Mouse (Mus musculus): ENCODE results near the gene Ubqln4. TPM values are rescaled to one million over a fixed set of nuclear protein-coding genes. Genes with fewer than 3 reads are reported as not detected.
"Not testable (repeated sequence)": the region's sequence is repeated elsewhere in the genome, so short reads cannot be mapped to it uniquely, and the experiment has no call there.

Ubqln4 gene
- total RNA-seq, 1 experiment from 2014 or later, result 26.3 TPM

DNA sequence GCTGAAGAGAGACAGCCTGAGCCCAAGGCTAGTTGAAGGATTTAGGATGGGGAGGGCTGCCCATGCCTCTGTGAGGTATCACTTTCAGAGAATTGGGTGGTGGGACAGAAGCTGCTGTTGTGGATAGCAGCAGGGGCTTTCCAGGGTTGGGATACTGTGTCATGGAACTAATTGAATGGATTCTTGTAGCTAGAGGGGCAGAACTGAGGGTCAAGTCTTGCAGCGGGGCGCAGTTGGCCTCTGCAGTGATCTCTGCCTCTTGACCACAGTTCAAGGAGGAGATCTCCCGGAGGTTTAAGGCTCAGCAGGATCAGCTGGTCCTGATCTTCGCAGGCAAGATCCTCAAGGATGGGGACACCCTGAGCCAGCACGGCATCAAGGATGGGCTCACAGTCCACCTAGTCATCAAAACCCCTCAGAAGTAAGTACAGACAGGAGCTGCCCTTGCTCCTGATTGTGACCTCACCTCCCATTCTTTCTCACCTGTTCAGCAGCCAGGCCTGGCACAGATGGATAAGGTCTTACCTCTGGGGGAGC, 1.6 kb downstream of the Ubqln4 start:
- no peak for ATAC-seq (ENCODE audit: extremely low read depth, insufficient number of reproducible peaks, low FRiP score, poor library complexity, severe bottlenecking)

GRCm38 (mm10) chr3:88555731-88556130, 2.2 kb downstream of the Ubqln4 start:
- no peak for ATAC-seq (ENCODE audit: extremely low read depth, insufficient number of reproducible peaks, low FRiP score, poor library complexity, severe bottlenecking)

DNA sequence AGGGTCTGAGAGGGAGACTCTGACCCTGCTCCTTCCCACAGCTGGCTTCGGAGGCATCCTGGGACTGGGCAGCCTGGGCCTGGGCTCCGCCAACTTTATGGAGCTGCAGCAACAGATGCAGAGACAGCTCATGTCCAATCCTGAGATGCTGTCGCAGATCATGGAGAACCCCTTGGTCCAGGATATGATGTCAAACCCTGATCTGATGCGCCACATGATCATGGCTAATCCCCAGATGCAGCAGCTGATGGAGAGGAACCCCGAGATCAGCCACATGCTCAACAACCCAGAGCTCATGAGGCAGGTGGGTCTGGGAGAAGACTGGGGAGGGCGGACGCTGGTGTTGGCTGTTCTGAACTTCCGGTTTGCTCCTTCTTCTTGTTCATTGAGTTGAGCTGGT, 3.1 kb downstream of the Ubqln4 start:
- no peak for ATAC-seq (ENCODE audit: extremely low read depth, insufficient number of reproducible peaks, low FRiP score, poor library complexity, severe bottlenecking)

DNA sequence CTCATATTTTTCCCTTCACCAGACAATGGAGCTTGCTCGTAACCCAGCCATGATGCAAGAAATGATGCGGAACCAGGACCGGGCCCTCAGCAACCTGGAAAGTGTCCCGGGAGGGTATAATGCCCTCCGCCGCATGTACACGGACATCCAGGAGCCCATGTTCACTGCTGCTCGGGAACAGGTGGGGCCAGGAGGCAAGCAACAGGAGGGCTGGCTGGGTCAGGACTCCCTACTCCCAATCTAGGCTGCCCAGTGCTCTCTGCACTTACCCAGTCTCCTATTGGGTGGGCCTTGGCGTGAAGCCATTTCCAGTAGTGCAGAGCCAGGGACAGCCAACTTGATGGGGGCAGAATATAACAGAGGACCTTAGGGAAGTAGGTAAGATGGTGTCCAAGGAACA, 6.0 kb downstream of the Ubqln4 start:
- no peak for ATAC-seq (ENCODE audit: extremely low read depth, insufficient number of reproducible peaks, low FRiP score, poor library complexity, severe bottlenecking)

DNA sequence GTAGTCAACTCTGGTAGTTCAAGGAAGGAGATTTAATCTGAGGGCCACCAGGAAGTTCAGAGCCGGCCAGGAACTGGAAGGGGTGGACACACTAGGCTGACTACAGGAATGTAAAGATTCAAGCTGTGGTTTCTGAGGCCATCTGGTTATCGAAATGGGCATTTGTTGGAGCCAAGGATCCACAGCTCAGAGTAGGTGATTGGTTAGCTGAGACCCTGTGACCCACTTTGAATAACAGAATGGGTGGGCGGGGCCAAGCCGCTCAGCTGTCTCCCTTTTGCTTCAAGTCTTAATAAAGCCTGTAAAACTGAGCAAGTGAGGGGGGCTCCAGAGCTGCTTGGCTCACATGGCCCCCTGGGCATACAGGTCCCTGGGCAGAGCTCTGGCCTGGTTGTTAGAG, 8.4 kb downstream of the Ubqln4 start:
- no peak for ATAC-seq (ENCODE audit: extremely low read depth, insufficient number of reproducible peaks, low FRiP score, poor library complexity, severe bottlenecking)

DNA sequence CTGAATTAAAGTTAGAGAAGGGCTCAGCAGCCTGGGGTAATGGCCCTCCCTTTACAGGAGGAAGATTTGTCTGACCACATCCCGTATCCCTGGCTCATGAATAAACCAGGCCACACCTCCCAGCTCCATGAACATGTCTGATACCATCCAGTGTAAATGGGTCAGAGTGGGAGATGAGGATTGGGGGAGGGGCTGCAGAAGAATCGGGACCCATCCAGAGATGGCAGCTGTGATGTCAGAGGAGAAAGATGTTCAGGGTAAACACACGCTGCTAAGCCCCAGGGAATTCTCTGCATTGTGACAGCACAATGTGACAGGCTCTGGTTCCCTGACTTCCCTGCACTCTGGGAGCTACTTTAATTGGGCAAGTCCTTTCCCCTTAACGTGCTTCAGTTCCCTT, 9.9 kb downstream of the Ubqln4 start:
- ATAC-seq (ENCODE audit: extremely low read depth, insufficient number of reproducible peaks, low FRiP score, poor library complexity, severe bottlenecking), result no peak

GRCm38 (mm10) chr3:88563966-88564365, 10.4 kb downstream of the Ubqln4 start:
- no peak for ATAC-seq (ENCODE audit: extremely low read depth, insufficient number of reproducible peaks, low FRiP score, poor library complexity, severe bottlenecking)

DNA sequence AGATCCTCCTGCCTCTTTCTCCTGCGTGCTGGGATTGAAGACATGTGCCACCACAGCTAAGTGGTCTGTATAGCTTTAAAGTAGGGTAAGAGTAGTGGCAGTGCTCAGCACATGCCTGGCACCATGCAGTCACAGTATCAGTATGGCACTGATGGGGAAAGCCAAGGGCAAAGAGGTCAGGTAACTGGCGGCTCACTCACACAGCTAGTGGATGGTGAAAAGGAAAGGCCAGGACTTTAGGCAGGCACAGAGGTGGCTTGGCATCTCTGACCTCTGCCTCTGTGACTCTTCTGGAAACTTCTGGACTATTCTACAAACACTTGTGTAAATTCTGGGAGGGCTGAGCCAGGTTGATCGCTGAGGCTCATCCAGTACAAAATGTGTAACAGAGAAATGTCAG, 12.6 kb downstream of the Ubqln4 start:
- ATAC-seq (ENCODE audit: extremely low read depth, insufficient number of reproducible peaks, low FRiP score, poor library complexity, severe bottlenecking), result no peak

DNA sequence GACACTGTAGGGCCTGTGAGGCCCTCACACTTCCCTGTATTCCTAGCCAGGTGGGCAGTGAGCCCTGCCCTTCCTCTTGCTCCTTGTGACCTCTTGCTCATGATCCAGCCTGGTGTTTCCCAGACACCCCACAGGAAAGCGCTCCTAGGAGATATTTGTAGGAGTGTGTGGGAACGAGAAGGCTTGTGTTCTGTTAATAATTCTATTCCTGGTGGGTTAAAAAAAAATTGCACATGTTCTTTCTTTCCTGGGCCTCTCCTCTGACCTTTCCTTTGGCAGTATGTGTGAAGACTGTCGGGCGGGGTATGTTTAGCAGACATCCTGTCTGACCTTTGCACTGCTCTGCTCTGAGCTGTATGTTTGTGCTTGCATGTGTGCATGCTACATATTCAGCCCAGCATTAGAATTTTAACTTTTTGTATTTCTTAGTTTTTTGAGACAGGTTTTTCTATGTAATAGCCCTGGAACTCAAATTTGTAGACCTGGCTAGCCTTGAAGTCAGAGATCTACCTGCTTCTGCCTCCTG, 13.0 kb downstream of the Ubqln4 start:
- ATAC-seq (ENCODE audit: extremely low read depth, insufficient number of reproducible peaks, low FRiP score, poor library complexity, severe bottlenecking), result no peak

DNA sequence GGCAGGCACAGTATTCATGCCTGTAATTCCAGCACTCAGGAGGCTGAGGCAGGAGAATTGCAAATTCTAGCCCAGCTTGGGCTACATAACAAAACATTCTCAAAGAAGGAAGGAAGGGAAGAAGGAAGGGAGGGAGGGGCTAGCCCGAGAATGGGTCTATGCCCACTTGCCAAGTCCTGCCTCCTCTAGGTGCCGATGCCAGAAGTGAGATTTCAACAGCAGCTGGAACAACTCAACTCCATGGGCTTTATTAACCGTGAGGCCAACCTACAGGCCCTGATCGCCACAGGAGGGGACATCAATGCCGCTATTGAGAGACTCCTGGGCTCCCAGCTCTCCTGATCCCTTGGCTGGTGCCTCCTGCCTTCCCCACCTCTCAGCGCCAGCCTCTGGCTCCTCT, 14.3 kb downstream of the Ubqln4 start:
- no peak for ATAC-seq (ENCODE audit: extremely low read depth, insufficient number of reproducible peaks, low FRiP score, poor library complexity, severe bottlenecking)

GRCm38 (mm10) chr3:88568615-88569014, 15.1 kb downstream of the Ubqln4 start:
- ATAC-seq (ENCODE audit: extremely low read depth, insufficient number of reproducible peaks, low FRiP score, poor library complexity, severe bottlenecking), result no peak

GRCm38 (mm10) chr3:88569093-88569492, 15.5 kb downstream of the Ubqln4 start:
- no peak for ATAC-seq (ENCODE audit: extremely low read depth, insufficient number of reproducible peaks, low FRiP score, poor library complexity, severe bottlenecking)

DNA sequence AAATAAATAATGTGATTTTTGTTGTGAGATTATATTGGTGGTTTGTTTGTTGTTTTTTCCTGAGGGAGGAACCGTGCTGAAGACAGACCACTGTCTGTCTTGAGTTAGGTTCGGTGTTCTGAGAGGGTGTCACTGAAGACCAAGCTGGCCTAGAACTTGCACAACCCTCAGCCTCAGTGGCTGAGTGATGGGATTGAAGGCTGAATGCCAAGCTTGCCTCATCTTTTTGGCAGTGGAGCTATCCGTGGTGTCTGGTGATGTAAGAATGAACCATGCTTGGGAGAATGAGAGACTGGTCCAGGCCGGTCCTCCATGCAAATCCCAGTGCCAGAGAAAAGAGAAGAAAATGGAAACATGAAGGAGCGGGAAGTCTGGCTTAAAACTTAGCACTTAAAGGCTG, 16.1 kb downstream of the Ubqln4 start:
- no peak for ATAC-seq (ENCODE audit: extremely low read depth, insufficient number of reproducible peaks, low FRiP score, poor library complexity, severe bottlenecking)

DNA sequence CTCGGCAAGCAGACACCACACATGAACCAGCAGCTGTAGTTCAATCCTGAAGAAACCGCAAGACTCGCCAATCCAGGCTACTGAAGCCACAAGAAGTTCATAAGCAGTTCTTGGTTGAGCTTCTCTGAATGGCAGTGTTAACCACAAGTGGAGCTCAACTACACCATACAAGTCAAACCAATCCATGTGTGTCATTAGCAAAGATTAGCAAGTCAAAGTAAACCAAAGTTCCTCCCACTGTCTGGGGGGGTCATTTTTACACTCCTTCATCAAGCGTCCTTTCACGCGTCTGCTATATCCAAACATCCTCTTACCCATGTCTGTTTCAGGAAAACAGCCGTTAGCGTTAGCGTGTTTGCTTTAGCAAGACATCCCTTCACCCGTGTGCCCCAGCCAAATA, 16.8 kb downstream of the Ubqln4 start:
- no peak for ATAC-seq (ENCODE audit: extremely low read depth, insufficient number of reproducible peaks, low FRiP score, poor library complexity, severe bottlenecking)

DNA sequence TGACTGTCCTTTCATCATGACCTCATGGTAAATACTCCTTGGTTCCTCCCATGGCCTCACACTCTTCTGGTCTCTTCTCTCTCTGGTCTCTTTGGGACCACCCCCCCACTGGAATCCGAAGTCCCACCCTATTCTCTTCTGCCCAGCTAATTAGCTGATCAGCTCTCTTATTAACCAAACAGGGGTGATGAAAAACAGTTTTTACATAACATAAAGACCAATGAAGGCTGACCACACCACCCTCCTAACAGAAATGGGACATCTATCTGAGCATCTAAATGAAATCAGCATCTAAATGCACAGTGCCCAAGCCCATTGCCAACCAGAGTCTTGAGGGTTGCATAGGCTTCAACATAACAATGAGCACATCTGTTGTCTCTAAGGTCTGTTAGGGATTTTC, 18.3 kb downstream of the Ubqln4 start:
- no peak for ATAC-seq (ENCODE audit: extremely low read depth, insufficient number of reproducible peaks, low FRiP score, poor library complexity, severe bottlenecking)

DNA sequence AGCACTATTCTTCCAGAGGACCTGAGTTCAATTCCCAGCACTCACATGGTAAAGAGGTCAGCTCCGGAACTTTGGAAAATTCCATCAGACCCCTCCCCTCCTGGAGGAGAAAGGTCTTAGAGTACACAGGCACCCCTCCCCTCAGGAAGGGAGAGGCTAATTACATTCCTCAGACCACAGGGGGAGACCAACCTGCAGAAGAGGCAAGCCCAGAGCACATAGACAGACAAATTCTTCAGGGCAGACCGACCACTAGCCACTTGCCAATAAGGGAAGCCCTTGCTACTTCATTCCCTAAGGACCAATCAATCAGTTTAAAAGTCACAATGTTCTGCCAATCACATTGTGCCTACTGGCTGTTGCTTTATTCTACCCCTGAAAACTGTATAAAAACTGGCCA, 19.3 kb downstream of the Ubqln4 start:
- ATAC-seq (ENCODE audit: extremely low read depth, insufficient number of reproducible peaks, low FRiP score, poor library complexity, severe bottlenecking), result no peak

GRCm38 (mm10) chr3:88573810-88574209, 20.3 kb downstream of the Ubqln4 start:
- no peak for ATAC-seq (ENCODE audit: extremely low read depth, insufficient number of reproducible peaks, low FRiP score, poor library complexity, severe bottlenecking)

- ATAC-seq (ENCODE audit: extremely low read depth, insufficient number of reproducible peaks, low FRiP score, poor library complexity, severe bottlenecking), result no peak
These were observed 22.0 kb downstream of the Ubqln4 start, which contains the start of gene Ssr2 for GRCm38 (mm10) chr3:88575540-88575939. TSS of gene Ssr2 (plus strand) at chr3:88575876.

DNA sequence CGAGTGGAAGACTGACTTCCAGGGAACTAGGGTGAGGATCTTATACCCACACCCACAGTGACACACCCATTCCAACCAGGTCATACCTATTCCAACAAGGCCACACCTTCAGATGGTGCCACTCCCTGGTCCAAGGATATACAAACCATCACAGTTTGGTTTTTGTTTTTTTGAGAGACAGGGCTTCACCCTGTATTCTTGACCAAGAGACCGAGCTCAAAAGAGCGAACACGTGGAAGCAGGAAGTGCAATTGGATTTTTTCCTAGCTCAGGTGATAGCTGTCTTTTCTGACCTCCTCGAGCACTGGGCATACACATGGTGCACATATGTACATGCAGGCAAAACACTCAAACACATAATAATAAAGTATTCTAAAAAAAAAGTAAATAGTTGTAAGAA, 24.3 kb downstream of the Ubqln4 start:
- ATAC-seq (ENCODE audit: extremely low read depth, insufficient number of reproducible peaks, low FRiP score, poor library complexity, severe bottlenecking), result not testable (repeated sequence)

DNA sequence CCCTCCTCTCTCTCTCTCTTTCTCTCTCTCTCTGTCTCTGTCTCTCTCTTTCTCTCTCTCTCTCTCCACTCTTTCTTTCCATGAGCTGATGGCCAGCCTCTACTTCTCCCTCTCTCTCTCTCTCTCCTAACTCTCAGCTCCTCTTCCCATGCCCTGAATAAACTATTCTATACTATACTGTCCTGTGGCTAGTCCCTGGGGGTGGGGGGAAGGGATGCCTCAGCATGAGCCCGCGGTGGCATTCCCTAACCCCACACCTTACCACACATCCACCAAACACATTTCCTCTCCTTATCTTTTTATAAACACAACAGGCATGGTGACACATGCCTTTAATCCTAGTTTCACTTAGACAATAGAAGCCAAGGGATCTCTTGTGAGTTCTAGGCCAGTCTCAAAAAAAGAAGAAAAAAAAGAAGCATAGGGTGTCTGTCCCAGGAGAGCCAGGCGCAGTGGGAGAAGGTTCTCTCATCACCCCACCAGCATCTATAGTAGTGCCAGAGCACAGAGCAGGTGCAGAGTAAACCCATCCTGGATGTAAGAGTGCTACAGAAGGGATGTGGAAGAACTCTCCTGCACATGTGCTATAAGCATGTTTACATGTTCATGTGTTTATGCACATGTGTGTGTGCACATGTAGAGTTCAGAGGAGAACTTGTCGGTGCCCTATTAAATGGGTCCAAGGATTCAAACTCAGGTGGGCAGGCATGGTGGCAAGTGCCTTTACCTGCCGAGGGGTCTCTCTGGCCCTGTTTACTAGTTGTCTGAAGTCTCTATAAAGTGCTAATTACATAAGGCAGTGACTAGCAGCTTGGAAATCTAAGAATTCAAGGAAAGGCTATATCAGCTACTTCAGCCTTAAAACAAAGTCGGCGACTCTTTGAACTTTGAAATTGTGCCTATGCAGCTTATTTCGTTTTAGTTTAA, 25.2 kb downstream of the Ubqln4 start:
- no peak for ATAC-seq (ENCODE audit: extremely low read depth, insufficient number of reproducible peaks, low FRiP score, poor library complexity, severe bottlenecking)
